Mouse (Mus musculus): ENCODE data around the gene 4930452B06Rik. TPM values are rescaled to one million over a fixed set of nuclear protein-coding genes. Genes with fewer than 3 reads are reported as not detected.

The 4930452B06Rik gene
- polyA plus RNA-seq, 1 experiment from 2014 or later, result 13.0 TPM

DNA sequence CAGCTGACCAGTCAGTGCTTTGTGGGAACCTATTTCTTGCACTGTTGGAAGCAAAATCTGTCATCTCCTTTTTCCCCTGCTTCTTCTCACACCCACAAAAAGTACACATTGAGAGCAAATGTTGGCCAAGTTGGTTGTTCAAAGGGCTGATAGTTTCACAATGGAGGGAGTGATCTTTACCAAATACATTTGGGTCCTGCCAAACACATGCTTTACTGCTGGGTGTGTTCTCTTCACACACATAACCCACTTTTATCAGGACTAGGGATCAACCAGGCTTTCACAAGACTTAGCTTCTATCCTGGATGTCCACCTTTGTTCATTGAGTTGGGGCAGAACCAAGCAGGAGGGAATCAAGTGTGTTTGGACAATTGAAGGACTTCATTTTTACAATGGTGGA lies 267.5 kb downstream of the 4930452B06Rik start:
- H3K9ac ChIP-seq, result no peak overlapping the region
- no peak overlapping the region for H3K4me3 ChIP-seq
- H3K27ac ChIP-seq, result no peak overlapping the region
- H3K9me3 ChIP-seq, result no peaks in the 10 kb centered on the region
- ATAC-seq (ENCODE audit: insufficient number of reproducible peaks, insufficient read depth, low FRiP score, low TSS enrichment), result no peak
- no peaks in the 10 kb centered on the region for H3K36me3 ChIP-seq
- no peaks in the 10 kb centered on the region for H3K27me3 ChIP-seq
- peaks cover 6% of the 10 kb centered on the region; the same call in 1 of the 2 replicates for H3K4me1 ChIP-seq
- H3K4me2 ChIP-seq (replicated peaks), result no peak overlapping the region

DNA sequence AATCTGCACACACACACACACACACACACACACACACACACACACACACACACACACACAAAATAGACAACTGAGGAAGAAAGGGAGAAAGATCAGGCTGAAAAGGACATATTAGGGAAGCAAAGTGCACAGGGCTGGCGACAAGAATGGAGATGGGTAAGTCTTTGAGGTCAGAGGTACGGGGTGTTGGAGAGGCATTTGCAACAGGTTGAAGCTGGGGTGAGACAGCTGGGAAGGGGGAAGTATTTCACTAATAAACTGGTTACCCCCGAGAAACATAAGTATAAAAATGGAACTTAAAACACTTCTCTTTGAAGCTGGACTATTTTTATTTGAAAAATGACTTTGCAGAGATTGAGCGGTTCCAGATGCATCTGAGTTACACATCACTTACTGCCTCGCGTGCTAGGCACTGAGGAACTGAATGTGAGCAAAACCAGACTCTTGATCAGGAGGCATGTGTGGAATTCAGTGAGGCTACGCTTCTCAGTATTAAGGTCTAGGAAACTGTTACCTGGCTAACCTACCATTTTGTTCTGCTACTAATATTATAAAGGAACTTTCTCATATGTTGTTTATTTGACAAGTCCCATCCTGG lies 270.3 kb downstream of the 4930452B06Rik start:
- no peak overlapping the region for H3K27ac ChIP-seq
- H3K4me1 ChIP-seq, result peaks cover 6% of the 10 kb centered on the region; the same call in 1 of the 2 replicates
- WGBS, result 54% methylated on average over 7 of the region's 7 CpGs
- no peak for ATAC-seq (ENCODE audit: insufficient number of reproducible peaks, insufficient read depth, low FRiP score, low TSS enrichment)
- H3K9me3 ChIP-seq, result no peaks in the 10 kb centered on the region
- no peaks in the 10 kb centered on the region for H3K36me3 ChIP-seq
- H3K4me3 ChIP-seq, result no peak overlapping the region
- H3K27me3 ChIP-seq, result no peaks in the 10 kb centered on the region
- H3K9ac ChIP-seq, result no peak overlapping the region
- H3K4me2 ChIP-seq (replicated peaks), result no peak overlapping the region

DNA sequence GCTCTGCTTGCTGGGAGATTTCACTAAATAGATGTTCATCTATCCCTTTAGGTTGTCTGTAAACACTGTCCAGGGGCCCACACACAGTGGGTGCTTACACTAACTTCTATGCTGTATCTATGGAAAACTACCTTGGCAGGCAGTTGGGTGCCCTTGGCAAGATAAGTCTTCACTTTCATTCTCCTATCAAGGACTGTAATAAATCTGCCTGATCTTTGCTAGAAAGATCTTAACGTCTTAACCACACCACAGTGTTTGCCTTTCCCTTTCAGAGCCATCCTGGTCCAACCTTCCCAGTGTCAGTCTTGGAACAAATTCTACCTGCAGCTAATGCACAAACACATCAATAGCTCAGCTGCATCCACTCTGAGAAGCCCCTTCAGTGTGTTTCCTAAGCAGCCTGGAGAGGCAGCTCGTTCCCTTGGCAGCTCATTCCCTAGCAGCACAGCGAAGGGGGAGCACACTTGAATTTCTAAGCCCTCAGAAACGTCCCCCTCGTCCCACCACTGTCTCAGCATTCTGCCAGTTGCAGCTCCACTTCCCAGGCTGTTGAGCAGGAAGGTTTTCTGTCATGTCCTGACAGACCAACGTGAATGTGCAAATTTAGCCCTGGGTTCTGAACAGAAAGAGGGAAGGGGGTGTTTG lies 273.7 kb downstream of the 4930452B06Rik start:
- no peaks in the 10 kb centered on the region for H3K27me3 ChIP-seq
- peaks cover 6% of the 10 kb centered on the region; the same call in 1 of the 2 replicates for H3K4me1 ChIP-seq
- no peak overlapping the region for H3K9ac ChIP-seq
- H3K4me3 ChIP-seq, result no peak overlapping the region
- H3K27ac ChIP-seq, result no peak overlapping the region
- no peak for ATAC-seq (ENCODE audit: insufficient number of reproducible peaks, insufficient read depth, low FRiP score, low TSS enrichment)
- no peak overlapping the region for H3K4me2 ChIP-seq (replicated peaks)
- H3K36me3 ChIP-seq, result no peaks in the 10 kb centered on the region
- WGBS, result 58% methylated on average over 6 of the region's 6 CpGs
- no peaks in the 10 kb centered on the region for H3K9me3 ChIP-seq
